Mouse (Mus musculus): ENCODE data around the gene Ccdc183. TPM values are rescaled to one million over a fixed set of nuclear protein-coding genes. Genes with fewer than 3 reads are reported as not detected.

Ccdc183 gene
- polyA plus RNA-seq, 1 experiment, result not detected

GRCm38 (mm10) chr2:25581901-25582301 is 35.6 kb downstream of the Ccdc183 start:
- Histone ChIP-seq H3K27me3 (ENCODE audit: control insufficient read depth, insufficient read depth, low read length, poor library complexity, severe bottlenecking) (peaks cover 5% of the 10 kb centered on the region; the same call in 1 of the 2 replicates), H3K27ac (ENCODE audit: insufficient read depth, low read length) (no peak overlapping the region), H3K9me3 (replicated peaks; ENCODE audit: control insufficient read depth, insufficient read depth, low read length, poor library complexity, severe bottlenecking) (no peaks in the 10 kb centered on the region), H3K9ac (ENCODE audit: low read depth, poor library complexity, severe bottlenecking) (no peak overlapping the region), H3K4me3 (ENCODE audit: low read depth, low read length) (no peak overlapping the region), H3K4me1 (ENCODE audit: control insufficient read depth, insufficient read depth, low read length) (no peaks in the 10 kb centered on the region), H3K36me3 (ENCODE audit: control insufficient read depth, insufficient read depth, low read length, poor library complexity, severe bottlenecking) (no peaks in the 10 kb centered on the region)
- TF ChIP-seq POLR2A (IDR thresholded peaks at IDR 0.05; ENCODE audit: insufficient read depth, low read length) (no peak), CTCF (IDR thresholded peaks at IDR 0.05; ENCODE audit: low read depth, low read length) (no peak), EP300 (IDR thresholded peaks at IDR 0.05; ENCODE audit: insufficient read depth, low read depth, low read length) (no peak)

GRCm38 (mm10) chr2:25581294-25581864 is 36.1 kb downstream of the Ccdc183 start, which contains the start of gene Ajm1:
TSS of gene Ajm1 (minus strand) at chr2:25581757.
- no peaks in the 10 kb centered on the region for H3K36me3 ChIP-seq (ENCODE audit: control insufficient read depth, insufficient read depth, low read length, poor library complexity, severe bottlenecking)
- TF ChIP-seq POLR2A (IDR thresholded peaks at IDR 0.05; ENCODE audit: insufficient read depth, low read length) (no peak), CTCF (IDR thresholded peaks at IDR 0.05; ENCODE audit: low read depth, low read length) (peak; percentile 82), EP300 (IDR thresholded peaks at IDR 0.05; ENCODE audit: insufficient read depth, low read depth, low read length) (no peak)
- H3K4me1 ChIP-seq (ENCODE audit: control insufficient read depth, insufficient read depth, low read length), result no peaks in the 10 kb centered on the region
- no peak within 1 kb of the TSS for H3K9ac ChIP-seq (ENCODE audit: low read depth, poor library complexity, severe bottlenecking)
- H3K27ac ChIP-seq (ENCODE audit: insufficient read depth, low read length), result no peak within 1 kb of the TSS
- no peaks in the 10 kb centered on the region for H3K9me3 ChIP-seq (replicated peaks; ENCODE audit: control insufficient read depth, insufficient read depth, low read length, poor library complexity, severe bottlenecking)
- H3K27me3 ChIP-seq (ENCODE audit: control insufficient read depth, insufficient read depth, low read length, poor library complexity, severe bottlenecking), result peaks cover 5% of the 10 kb centered on the region; the same call in 1 of the 2 replicates
- 0 out of 2 replicates have a peak within 1 kb of the TSS, but pooled peaks have one; percentile 22 for H3K4me3 ChIP-seq (ENCODE audit: low read depth, low read length)

GRCm38 (mm10) chr2:25580621-25581101 is 36.8 kb downstream of the Ccdc183 start:
- H3K9me3 ChIP-seq (replicated peaks; ENCODE audit: control insufficient read depth, insufficient read depth, low read length, poor library complexity, severe bottlenecking), result no peaks in the 10 kb centered on the region
- peaks cover under 1% of the 10 kb centered on the region for H3K4me1 ChIP-seq (ENCODE audit: control insufficient read depth, insufficient read depth, low read length)
- TF ChIP-seq EP300 (IDR thresholded peaks at IDR 0.05; ENCODE audit: insufficient read depth, low read depth, low read length), result no peak
- TF ChIP-seq CTCF (IDR thresholded peaks at IDR 0.05; ENCODE audit: low read depth, low read length), result no peak
- no peak for TF ChIP-seq POLR2A (IDR thresholded peaks at IDR 0.05; ENCODE audit: insufficient read depth, low read length)
- no peak overlapping the region for H3K4me3 ChIP-seq (ENCODE audit: low read depth, low read length)
- no peak overlapping the region for H3K27ac ChIP-seq (ENCODE audit: insufficient read depth, low read length)
- peaks cover 5% of the 10 kb centered on the region; the same call in 1 of the 2 replicates for H3K27me3 ChIP-seq (ENCODE audit: control insufficient read depth, insufficient read depth, low read length, poor library complexity, severe bottlenecking)
- no peaks in the 10 kb centered on the region for H3K36me3 ChIP-seq (ENCODE audit: control insufficient read depth, insufficient read depth, low read length, poor library complexity, severe bottlenecking)
- H3K9ac ChIP-seq (ENCODE audit: low read depth, poor library complexity, severe bottlenecking), result no peak overlapping the region

- Histone ChIP-seq H3K9me3 (replicated peaks; ENCODE audit: control insufficient read depth, insufficient read depth, low read length, poor library complexity, severe bottlenecking) (no peaks in the 10 kb centered on the region), H3K4me1 (ENCODE audit: control insufficient read depth, insufficient read depth, low read length) (peaks cover 2% of the 10 kb centered on the region), H3K27me3 (ENCODE audit: control insufficient read depth, insufficient read depth, low read length, poor library complexity, severe bottlenecking) (peaks cover 5% of the 10 kb centered on the region; the same call in 1 of the 2 replicates), H3K36me3 (ENCODE audit: control insufficient read depth, insufficient read depth, low read length, poor library complexity, severe bottlenecking) (no peaks in the 10 kb centered on the region), H3K9ac (ENCODE audit: low read depth, poor library complexity, severe bottlenecking) (peak overlapping the region; percentile 15; the same call in 1 of the 2 replicates), H3K4me3 (ENCODE audit: low read depth, low read length) (peak overlapping the region; percentile 24), H3K27ac (ENCODE audit: insufficient read depth, low read length) (no peak overlapping the region)
- TF ChIP-seq EP300 (IDR thresholded peaks at IDR 0.05; ENCODE audit: insufficient read depth, low read depth, low read length), result no peak
- TF ChIP-seq CTCF (IDR thresholded peaks at IDR 0.05; ENCODE audit: low read depth, low read length), result peak; percentile 67
These were observed 37.6 kb downstream of the Ccdc183 start for GRCm38 (mm10) chr2:25579737-25580460.

- peak overlapping the region; percentile 24 for H3K4me3 ChIP-seq (ENCODE audit: low read depth, low read length)
- no peak overlapping the region for H3K27ac ChIP-seq (ENCODE audit: insufficient read depth, low read length)
- H3K9ac ChIP-seq (ENCODE audit: low read depth, poor library complexity, severe bottlenecking), result peak overlapping the region; percentile 15; the same call in 1 of the 2 replicates
- H3K9me3 ChIP-seq (replicated peaks; ENCODE audit: control insufficient read depth, insufficient read depth, low read length, poor library complexity, severe bottlenecking), result no peaks in the 10 kb centered on the region
- peaks cover 2% of the 10 kb centered on the region for H3K4me1 ChIP-seq (ENCODE audit: control insufficient read depth, insufficient read depth, low read length)
- no peaks in the 10 kb centered on the region for H3K36me3 ChIP-seq (ENCODE audit: control insufficient read depth, insufficient read depth, low read length, poor library complexity, severe bottlenecking)
- no peak for TF ChIP-seq CTCF (IDR thresholded peaks at IDR 0.05; ENCODE audit: low read depth, low read length)
- no peak for TF ChIP-seq POLR2A (IDR thresholded peaks at IDR 0.05; ENCODE audit: insufficient read depth, low read length)
- no peak for TF ChIP-seq EP300 (IDR thresholded peaks at IDR 0.05; ENCODE audit: insufficient read depth, low read depth, low read length)
- peaks cover 5% of the 10 kb centered on the region; the same call in 1 of the 2 replicates for H3K27me3 ChIP-seq (ENCODE audit: control insufficient read depth, insufficient read depth, low read length, poor library complexity, severe bottlenecking)
These were observed 38.4 kb downstream of the Ccdc183 start for GRCm38 (mm10) chr2:25578796-25579736.
